Mouse (Mus musculus) adrenal gland, postnatal 25 days (tissue): ENCODE results near the gene Macrod2. TPM values are rescaled to one million over a fixed set of nuclear protein-coding genes. Genes with fewer than 3 reads are reported as not detected.

Source experiments
- DNase-seq: peaks from one replicate; pipeline ENCODE4 v3.0.0; 2021; ENCODE audit warnings: mixed read lengths
- total RNA-seq: library from RNA; stranded (reverse); gene quantifications from 2 replicates; pipeline ENCODE4 v1.2.3, GENCODE M21; 2021

Gene Macrod2
- total RNA-seq, 1 experiment from 2014 or later = 7.5 TPM

- DNase-seq = no peak
Observed at GRCm38 (mm10) chr2:141861679-141862268, 1466.7 kb downstream of the Macrod2 start.

GRCm38 (mm10) chr2:141862531-141863265 is 1467.6 kb downstream of the Macrod2 start:
- no peak for DNase-seq

- DNase-seq = no peak
Observed at GRCm38 (mm10) chr2:141863628-141864165, 1468.6 kb downstream of the Macrod2 start.

- DNase-seq = no peak
Observed at GRCm38 (mm10) chr2:141870930-141871329, 1475.8 kb downstream of the Macrod2 start.

GRCm38 (mm10) chr2:141876155-141876851 is 1481.2 kb downstream of the Macrod2 start:
- DNase-seq = no peak

- no peak for DNase-seq
Observed at GRCm38 (mm10) chr2:141876958-141877357, 1481.8 kb downstream of the Macrod2 start.

- DNase-seq = no peak
Observed at GRCm38 (mm10) chr2:141878473-141878872, 1483.4 kb downstream of the Macrod2 start.

- DNase-seq = no peak
Observed at GRCm38 (mm10) chr2:141879711-141880110, 1484.6 kb downstream of the Macrod2 start.

GRCm38 (mm10) chr2:141886694-141887474 is 1491.8 kb downstream of the Macrod2 start:
- no peak for DNase-seq

GRCm38 (mm10) chr2:141889497-141889896 is 1494.4 kb downstream of the Macrod2 start:
- DNase-seq = no peak

GRCm38 (mm10) chr2:141897951-141898350 is 1502.8 kb downstream of the Macrod2 start:
- no peak for DNase-seq

GRCm38 (mm10) chr2:141911831-141912447 is 1516.8 kb downstream of the Macrod2 start:
- DNase-seq = no peak

- no peak for DNase-seq
Observed at GRCm38 (mm10) chr2:141913486-141913885, 1518.4 kb downstream of the Macrod2 start.

GRCm38 (mm10) chr2:141913894-141914293 is 1518.8 kb downstream of the Macrod2 start:
- DNase-seq = no peak

- no peak for DNase-seq
Observed at GRCm38 (mm10) chr2:141920377-141920992, 1525.4 kb downstream of the Macrod2 start.

GRCm38 (mm10) chr2:141935130-141935529 is 1540.0 kb downstream of the Macrod2 start:
- DNase-seq = no peak

GRCm38 (mm10) chr2:141954795-141955194 is 1559.7 kb downstream of the Macrod2 start:
- DNase-seq = no peak

GRCm38 (mm10) chr2:141955197-141955596 is 1560.1 kb downstream of the Macrod2 start:
- DNase-seq = no peak

- DNase-seq = no peak
Observed at GRCm38 (mm10) chr2:141962868-141963267, 1567.8 kb downstream of the Macrod2 start.

- no peak for DNase-seq
Observed at GRCm38 (mm10) chr2:141983664-141984395, 1588.7 kb downstream of the Macrod2 start.
